Mouse (Mus musculus) kidney, adult 2 months (tissue): ENCODE measurements around the gene U2af2. TPM values are rescaled to one million over a fixed set of nuclear protein-coding genes. Genes with fewer than 3 reads are reported as not detected.

ENCODE experiments used
- DNase-seq: peaks from one replicate; pipeline ENCODE4 v3.0.0; 2021
- H3K27ac ChIP-seq: fragments of 200-500 bp; 2 replicates; pipeline ENCODE4 v1.5.1; 2012; ENCODE audit warnings: low read depth, low read length, control low read depth, inconsistent platforms; ENCODE audit not compliant: insufficient read depth
- H3K27me3 ChIP-seq: fragments of 200-500 bp; replicated peaks from 2 replicates; pipeline ENCODE4 v1.6.1; 2012; ENCODE audit warnings: mild to moderate bottlenecking, moderate library complexity, low read length, inconsistent platforms; ENCODE audit not compliant: control insufficient read depth, insufficient read depth
- H3K36me3 ChIP-seq: fragments of 200-500 bp; 2 replicates; pipeline ENCODE4 v1.6.1; 2012; ENCODE audit warnings: mild to moderate bottlenecking, moderate library complexity, low read length, inconsistent platforms; ENCODE audit not compliant: control insufficient read depth, insufficient read depth
- H3K4me1 ChIP-seq: fragments of 200-500 bp; 2 replicates; pipeline ENCODE4 v1.6.1; 2011; ENCODE audit warnings: low read length; ENCODE audit not compliant: control insufficient read depth, insufficient read depth
- H3K4me3 ChIP-seq: fragments of 200-500 bp; 2 replicates; pipeline ENCODE4 v1.5.1; 2011; ENCODE audit warnings: mild to moderate bottlenecking, low read depth, low read length, control low read depth; ENCODE audit not compliant: insufficient read depth
- CTCF ChIP-seq: fragments of 200-500 bp; conservative IDR thresholded peaks from 2 replicates; pipeline ENCODE4 v1.5.1; 2011; ENCODE audit warnings: low read depth, mild to moderate bottlenecking, control low read depth, low read length, moderate library complexity, mixed read lengths; ENCODE audit not compliant: insufficient read depth, insufficient read length
- POLR2A ChIP-seq: fragments of 200-500 bp; IDR thresholded peaks from one replicate; pipeline ENCODE4 v1.6.1; 2011; ENCODE audit warnings: low read depth, low read length, control low read depth
- WGBS: fragments of 180-500 bp; shearing (Covaris S2); methylation state at CpG from one replicate; pipeline ENCODE4 v1.1.7; 2018; 5-methylcytosine and 5-hydroxymethylcytosine counted together
- polyA plus RNA-seq: library from polyadenylated mRNA; depleted of rRNA; stranded (reverse); fragments of >200 nt; gene quantifications from 2 replicates; pipeline ENCODE4 v1.2.3, GENCODE M21; 2012

U2af2 gene
- polyA plus RNA-seq, 1 experiment, result 153 TPM

- Histone ChIP-seq H3K36me3 (peaks cover 2% of the 10 kb centered on the region), H3K4me3 (no peak overlapping the region), H3K27ac (no peak overlapping the region), H3K27me3 (no peaks in the 10 kb centered on the region), H3K4me1 (peaks cover 21% of the 10 kb centered on the region)
- 61% methylated on average over 6 of the region's 6 CpGs for WGBS
- TF ChIP-seq CTCF (no peak), POLR2A (no peak)
- no peak for DNase-seq
Measured at GRCm38 (mm10) chr7:5092381-5092780, 30.4 kb downstream of the U2af2 start.

- H3K27ac ChIP-seq, result no peak overlapping the region
- peaks cover 4% of the 10 kb centered on the region for H3K36me3 ChIP-seq
- no peaks in the 10 kb centered on the region for H3K27me3 ChIP-seq
- TF ChIP-seq POLR2A (no peak), CTCF (no peak)
- WGBS, result 69% methylated on average over 21 of the region's 21 CpGs
- peaks cover 16% of the 10 kb centered on the region for H3K4me1 ChIP-seq
- no peak overlapping the region for H3K4me3 ChIP-seq
- no peak for DNase-seq
Measured at GRCm38 (mm10) chr7:5092831-5093510, 31.0 kb downstream of the U2af2 start.

- Histone ChIP-seq H3K36me3 (peaks cover 4% of the 10 kb centered on the region), H3K4me3 (no peak overlapping the region), H3K27ac (no peak overlapping the region)
Measured at GRCm38 (mm10) chr7:5098769-5099168, 36.8 kb downstream of the U2af2 start.

GRCm38 (mm10) chr7:5099796-5100195 lies 37.9 kb downstream of the U2af2 start:
- Histone ChIP-seq H3K36me3 (peaks cover 4% of the 10 kb centered on the region), H3K27ac (no peak overlapping the region), H3K4me1 (no peaks in the 10 kb centered on the region), H3K27me3 (no peaks in the 10 kb centered on the region), H3K4me3 (no peak overlapping the region)
- TF ChIP-seq POLR2A, result no peak
- TF ChIP-seq CTCF, result no peak
- DNase-seq, result no peak
- WGBS, result 87% methylated on average over 3 of the region's 3 CpGs

More at GRCm38 (mm10) chr7:5098769-5099168, 36.8 kb downstream of the U2af2 start:
- Histone ChIP-seq H3K4me1 (no peaks in the 10 kb centered on the region), H3K27me3 (no peaks in the 10 kb centered on the region)
- TF ChIP-seq CTCF (no peak), POLR2A (no peak)
- 89% methylated on average over 5 of the region's 5 CpGs for WGBS
- no peak for DNase-seq

- peak; percentile 27 for DNase-seq
- TF ChIP-seq POLR2A, result no peak
- no peak for TF ChIP-seq CTCF
- Histone ChIP-seq H3K4me1 (no peaks in the 10 kb centered on the region), H3K4me3 (no peak overlapping the region), H3K27ac (no peak overlapping the region), H3K27me3 (no peaks in the 10 kb centered on the region), H3K36me3 (peaks cover 2% of the 10 kb centered on the region; the same call in 1 of the 2 replicates)
- WGBS, result 80% methylated on average over 10 of the region's 10 CpGs
Measured at GRCm38 (mm10) chr7:5101066-5101663, 39.2 kb downstream of the U2af2 start.

GRCm38 (mm10) chr7:5102564-5102963 lies 40.6 kb downstream of the U2af2 start:
- no peak overlapping the region for H3K27ac ChIP-seq
- WGBS, result 61% methylated on average over 2 of the region's 2 CpGs
- DNase-seq, result peak; percentile 68

GRCm38 (mm10) chr7:5108272-5108671 lies 46.3 kb downstream of the U2af2 start:
- no peak overlapping the region for H3K4me3 ChIP-seq
- no peaks in the 10 kb centered on the region; the same call in 1 of the 2 replicates for H3K4me1 ChIP-seq
- 79% methylated on average over 4 of the region's 4 CpGs for WGBS
- no peak for DNase-seq
- H3K27ac ChIP-seq, result no peak overlapping the region
- H3K36me3 ChIP-seq, result no peaks in the 10 kb centered on the region
- no peaks in the 10 kb centered on the region for H3K27me3 ChIP-seq
- TF ChIP-seq CTCF (no peak), POLR2A (no peak)

More at GRCm38 (mm10) chr7:5102564-5102963, 40.6 kb downstream of the U2af2 start:
- no peak for TF ChIP-seq POLR2A
- no peak for TF ChIP-seq CTCF
- H3K4me3 ChIP-seq, result no peak overlapping the region
- no peaks in the 10 kb centered on the region for H3K4me1 ChIP-seq
- 0 out of 2 replicates have a peak, but pooled peaks cover under 1% of the 10 kb centered on the region for H3K36me3 ChIP-seq
- no peaks in the 10 kb centered on the region for H3K27me3 ChIP-seq
